Mouse (Mus musculus) fat pad, adult 2 months (tissue): ENCODE data around the gene Tmem229b.
"Not testable (repeated sequence)": the region's sequence is repeated elsewhere in the genome, so short reads cannot be mapped to it uniquely, and the experiment has no call there.

Experiments used
- DNase-seq: peaks from one replicate; pipeline ENCODE4 v3.0.0-alpha.2; 2011; ENCODE audit warnings: low read depth, low spot score; ENCODE audit errors: extremely low read depth

The Tmem229b gene

GRCm38 (mm10) chr12:78956405-78956804 lies 51.0 kb downstream of the Tmem229b start:
- DNase-seq: no peak

GRCm38 (mm10) chr12:78952484-78952883 lies 54.9 kb downstream of the Tmem229b start:
- DNase-seq: no peak

GRCm38 (mm10) chr12:78952053-78952452 lies 55.4 kb downstream of the Tmem229b start:
- no peak for DNase-seq

GRCm38 (mm10) chr12:78947661-78948060 lies 59.8 kb downstream of the Tmem229b start:
- DNase-seq: no peak

GRCm38 (mm10) chr12:78947161-78947560 lies 60.3 kb downstream of the Tmem229b start:
- no peak for DNase-seq

GRCm38 (mm10) chr12:78942931-78943330 lies 64.5 kb downstream of the Tmem229b start:
- DNase-seq: no peak

- DNase-seq: peak; percentile 62
Observed at GRCm38 (mm10) chr12:78940081-78940480, 67.3 kb downstream of the Tmem229b start.

- no peak for DNase-seq
Observed at GRCm38 (mm10) chr12:78939393-78940037, 67.9 kb downstream of the Tmem229b start.

GRCm38 (mm10) chr12:78936494-78936893 lies 70.9 kb downstream of the Tmem229b start:
- no peak for DNase-seq

- DNase-seq: peak; percentile 91
Observed at GRCm38 (mm10) chr12:78929900-78930299, 77.5 kb downstream of the Tmem229b start.

GRCm38 (mm10) chr12:78927287-78927686 lies 80.1 kb downstream of the Tmem229b start:
- DNase-seq: no peak

- DNase-seq: no peak
Observed at GRCm38 (mm10) chr12:78923539-78924189, 83.8 kb downstream of the Tmem229b start.

- not testable (repeated sequence) for DNase-seq
Observed at GRCm38 (mm10) chr12:78922977-78923376, 84.5 kb downstream of the Tmem229b start.

- no peak for DNase-seq
Observed at GRCm38 (mm10) chr12:78922058-78922457, 85.4 kb downstream of the Tmem229b start.

GRCm38 (mm10) chr12:78921421-78921820 lies 86.0 kb downstream of the Tmem229b start:
- DNase-seq: no peak

GRCm38 (mm10) chr12:78919079-78919712 lies 88.2 kb downstream of the Tmem229b start:
- no peak for DNase-seq

GRCm38 (mm10) chr12:78918227-78919078 lies 89.0 kb downstream of the Tmem229b start:
- no peak for DNase-seq

- no peak for DNase-seq
Observed at GRCm38 (mm10) chr12:78916278-78916677, 91.1 kb downstream of the Tmem229b start.

GRCm38 (mm10) chr12:78915561-78915960 lies 91.9 kb downstream of the Tmem229b start:
- DNase-seq: no peak

GRCm38 (mm10) chr12:78914458-78914857 lies 93.0 kb downstream of the Tmem229b start:
- no peak for DNase-seq
